Mouse (Mus musculus): ENCODE results near the gene Prelp. TPM values are rescaled to one million over a fixed set of nuclear protein-coding genes. Genes with fewer than 3 reads are reported as not detected.

Gene Prelp
- polyA plus RNA-seq, 1 experiment from 2014 or later: 2.0 TPM

DNA sequence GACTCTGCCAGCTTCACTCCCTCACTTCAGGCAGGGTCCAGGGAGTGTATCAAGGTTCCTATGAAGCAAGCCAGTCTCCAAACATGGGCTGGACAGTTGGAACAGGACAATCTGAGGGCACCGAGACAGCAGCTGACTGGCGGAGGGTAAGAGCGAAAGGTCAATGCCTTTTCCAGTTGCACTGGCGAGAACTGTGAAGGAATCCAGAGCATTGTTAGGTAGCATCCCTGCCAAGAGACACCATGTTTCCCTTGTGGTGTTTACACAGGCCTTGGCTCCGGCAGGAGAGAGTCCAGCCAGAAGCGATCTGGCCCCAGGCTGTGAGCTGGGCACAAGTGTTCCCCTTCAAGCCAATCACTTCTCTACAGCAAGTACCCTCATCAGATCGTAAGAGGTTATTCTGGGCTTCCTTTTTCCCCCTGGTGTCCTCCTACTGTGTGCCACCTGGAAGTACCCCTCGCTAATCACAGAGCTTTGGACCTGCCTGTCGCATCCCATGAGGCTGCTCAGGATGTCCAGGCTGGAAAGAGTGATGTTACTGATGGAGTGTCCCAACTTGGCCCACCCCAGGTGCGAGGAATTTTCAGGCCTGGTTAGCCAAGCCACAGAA lies 13.2 kb upstream of the Prelp start:
- Histone ChIP-seq H3K4me2 (no peak overlapping the region), H3K4me1 (replicated peaks) (0 out of 2 replicates have a peak, but pooled peaks cover 8% of the 10 kb centered on the region), H3K36me3 (no peaks in the 10 kb centered on the region), H3K9ac (replicated peaks) (no peak overlapping the region), H3K4me3 (replicated peaks) (no peak overlapping the region), H3K27me3 (peaks cover 11% of the 10 kb centered on the region), H3K27ac (no peak overlapping the region), H3K9me3 (no peaks in the 10 kb centered on the region; the same call in 1 of the 2 replicates)
- no peak for ATAC-seq (ENCODE audit: insufficient number of reproducible peaks, insufficient read depth, low FRiP score, low TSS enrichment, low read depth)
- 85% methylated on average over 10 of the region's 10 CpGs for WGBS

DNA sequence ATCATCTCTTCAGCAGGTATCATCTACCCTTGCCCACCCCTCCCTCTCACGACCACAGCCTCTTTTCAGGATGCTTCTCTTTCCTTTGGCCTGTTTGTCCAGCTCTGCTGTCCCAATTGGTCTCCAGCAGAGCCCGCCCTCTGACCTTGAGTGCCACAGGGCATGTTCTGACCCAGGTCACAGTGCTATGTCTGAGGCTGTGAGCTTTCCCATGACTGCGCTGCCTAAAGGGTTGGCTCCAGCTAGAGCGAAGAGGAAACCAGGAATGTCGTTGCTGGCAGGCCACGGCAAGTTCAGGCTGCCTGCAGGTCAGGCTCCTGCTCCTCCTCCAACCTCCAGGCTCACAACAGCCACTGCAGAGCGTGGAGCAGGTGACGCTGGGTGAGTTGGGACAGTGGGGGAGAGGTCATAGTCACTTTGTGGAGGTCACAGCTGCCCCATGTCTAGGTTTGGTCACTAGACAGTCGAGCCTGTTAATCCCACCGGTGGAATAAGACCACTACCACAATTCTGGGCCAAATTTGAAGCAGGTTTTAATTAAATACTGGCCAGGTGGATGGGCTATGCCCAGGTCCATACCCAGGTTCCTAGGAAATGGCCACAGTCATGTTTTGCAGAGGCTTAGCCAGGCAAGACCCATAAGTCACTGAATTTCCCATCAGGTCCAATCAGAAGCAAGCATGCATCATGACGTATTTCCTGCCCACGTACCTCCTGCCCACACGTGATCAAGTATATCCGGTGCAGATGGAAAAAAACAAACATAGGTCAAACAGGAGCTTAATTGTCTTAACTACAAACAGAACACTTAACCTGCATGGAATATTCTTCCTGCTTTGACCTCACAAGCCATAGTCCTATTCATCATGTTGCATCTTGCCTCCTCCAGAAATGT lies 12.3 kb upstream of the Prelp start:
- Histone ChIP-seq H3K9ac (replicated peaks) (0 out of 2 replicates have a peak overlapping the region, but pooled peaks have one; percentile 4), H3K4me3 (replicated peaks) (no peak overlapping the region), H3K27me3 (peaks cover 8% of the 10 kb centered on the region), H3K27ac (no peak overlapping the region), H3K4me1 (replicated peaks) (0 out of 2 replicates have a peak, but pooled peaks cover 8% of the 10 kb centered on the region), H3K9me3 (no peaks in the 10 kb centered on the region; the same call in 1 of the 2 replicates), H3K36me3 (no peaks in the 10 kb centered on the region), H3K4me2 (no peak overlapping the region)
- no peak for ATAC-seq (ENCODE audit: insufficient number of reproducible peaks, insufficient read depth, low FRiP score, low TSS enrichment, low read depth)
- 53% methylated on average over 14 of the region's 14 CpGs for WGBS

DNA sequence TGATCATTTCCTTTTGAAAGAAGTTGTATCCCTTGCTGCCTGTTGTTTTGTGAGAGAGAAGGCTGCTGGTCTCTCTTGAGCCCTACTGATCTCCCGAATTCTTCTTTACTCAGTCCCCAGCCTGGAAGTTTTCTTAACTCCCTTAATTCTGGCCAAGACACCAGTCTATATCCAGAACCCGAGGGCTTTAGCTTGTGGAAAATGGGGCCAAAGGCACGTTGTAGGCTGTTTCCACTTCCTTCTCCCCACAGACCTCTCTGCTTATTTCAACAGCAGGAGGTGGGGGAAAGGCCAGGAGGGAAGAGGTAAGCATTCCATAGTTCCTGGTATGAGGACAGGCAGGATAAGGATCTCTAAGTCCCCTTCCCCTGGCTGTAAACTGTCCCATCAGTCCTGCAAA lies 8.8 kb upstream of the Prelp start:
- 57% methylated on average over 3 of the region's 3 CpGs for WGBS
- Histone ChIP-seq H3K9me3 (no peaks in the 10 kb centered on the region), H3K4me3 (replicated peaks) (no peak overlapping the region), H3K4me1 (replicated peaks) (0 out of 2 replicates have a peak, but pooled peaks cover 8% of the 10 kb centered on the region), H3K27ac (no peak overlapping the region), H3K9ac (replicated peaks) (no peak overlapping the region), H3K36me3 (no peaks in the 10 kb centered on the region), H3K4me2 (no peak overlapping the region), H3K27me3 (peaks cover 7% of the 10 kb centered on the region)
- ATAC-seq (ENCODE audit: insufficient number of reproducible peaks, insufficient read depth, low FRiP score, low TSS enrichment, low read depth): no peak

DNA sequence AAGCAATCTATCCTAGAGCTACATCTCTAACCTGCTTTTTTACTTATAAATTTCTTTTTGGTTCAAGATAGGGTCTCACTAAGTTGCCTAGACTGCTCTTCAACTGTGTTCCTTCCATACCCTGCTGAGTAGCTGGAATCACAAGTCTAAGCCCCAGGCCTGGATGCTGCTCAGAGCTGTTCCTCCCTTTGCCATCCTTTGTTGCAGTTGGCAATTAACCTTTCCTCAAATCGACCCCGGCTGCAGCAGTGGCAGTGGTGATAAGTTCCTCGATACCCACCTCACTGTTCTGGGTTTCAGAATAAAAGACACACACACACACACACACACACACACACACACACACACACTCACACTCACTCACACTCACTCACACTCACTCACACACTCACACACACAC lies 4.0 kb upstream of the Prelp start:
- Histone ChIP-seq H3K36me3 (no peaks in the 10 kb centered on the region), H3K9ac (replicated peaks) (no peak overlapping the region), H3K4me1 (replicated peaks) (peaks cover 27% of the 10 kb centered on the region), H3K4me3 (replicated peaks) (no peak overlapping the region), H3K27me3 (no peaks in the 10 kb centered on the region), H3K9me3 (no peaks in the 10 kb centered on the region), H3K27ac (no peak overlapping the region), H3K4me2 (no peak overlapping the region)
- WGBS: 91% methylated on average over 3 of the region's 3 CpGs
- no peak for ATAC-seq (ENCODE audit: insufficient number of reproducible peaks, insufficient read depth, low FRiP score, low TSS enrichment, low read depth)

DNA sequence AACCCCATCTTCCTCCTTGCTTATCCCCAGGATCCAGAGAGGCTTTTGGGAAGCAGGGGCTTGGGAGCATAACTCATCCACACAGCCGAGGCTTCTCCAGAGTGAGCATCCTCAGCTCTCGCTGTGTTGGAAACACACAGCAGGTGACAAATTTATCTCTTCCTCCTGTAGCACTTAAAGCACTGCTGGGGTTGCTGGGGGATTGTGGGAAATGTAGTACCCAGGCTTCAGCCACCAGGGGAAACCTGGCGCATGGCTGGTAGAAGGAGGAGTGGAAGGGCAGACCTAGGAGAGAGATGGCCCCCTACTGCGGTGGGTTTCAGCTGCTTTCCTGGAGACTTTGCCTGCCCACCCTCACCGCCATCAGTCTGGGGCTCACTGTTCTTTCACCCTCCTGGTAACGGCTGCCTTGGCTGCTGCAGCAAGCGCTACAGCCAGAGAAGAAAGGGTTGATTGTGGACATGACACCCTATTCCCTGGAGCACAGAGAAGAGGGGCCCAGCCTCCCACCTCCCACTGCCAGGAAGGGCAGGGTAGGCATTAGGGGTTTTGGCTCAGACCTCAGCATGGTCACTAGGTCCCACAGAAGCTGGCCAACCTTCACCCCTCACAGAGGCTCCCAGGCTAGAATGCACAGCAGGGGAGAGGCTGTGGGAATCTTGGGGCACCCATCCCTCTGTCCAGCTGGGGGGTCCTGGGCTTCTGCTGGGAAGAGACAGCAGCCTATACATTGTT lies 3.1 kb upstream of the Prelp start:
- H3K4me1 ChIP-seq (replicated peaks): peaks cover 33% of the 10 kb centered on the region
- H3K36me3 ChIP-seq: no peaks in the 10 kb centered on the region
- no peak overlapping the region for H3K9ac ChIP-seq (replicated peaks)
- 24% methylated on average over 7 of the region's 7 CpGs for WGBS
- H3K9me3 ChIP-seq: no peaks in the 10 kb centered on the region
- no peak overlapping the region for H3K4me2 ChIP-seq
- no peak overlapping the region for H3K4me3 ChIP-seq (replicated peaks)
- H3K27ac ChIP-seq: no peak overlapping the region
- no peaks in the 10 kb centered on the region; the same call in 1 of the 2 replicates for H3K27me3 ChIP-seq
- ATAC-seq (ENCODE audit: insufficient number of reproducible peaks, insufficient read depth, low FRiP score, low TSS enrichment, low read depth): no peak

DNA sequence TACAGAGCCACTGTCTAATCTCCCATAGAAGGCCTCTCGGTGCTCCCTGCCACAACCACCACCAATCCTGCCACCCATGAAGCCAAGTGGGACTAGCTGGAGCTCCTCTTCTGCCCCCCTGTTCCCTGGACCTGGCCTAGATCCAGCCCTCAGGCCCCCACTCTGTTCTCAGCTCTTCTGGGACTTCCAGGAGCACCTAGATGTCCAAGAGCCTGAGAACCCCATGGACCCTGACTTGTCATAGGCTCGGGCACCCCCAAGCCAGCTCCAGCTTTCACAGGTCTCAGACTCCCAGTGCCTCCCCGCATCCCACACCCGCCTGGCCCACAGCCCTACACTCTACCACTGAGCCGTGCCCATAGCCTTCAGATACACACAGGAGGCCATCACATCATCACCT lies 1.9 kb upstream of the Prelp start:
- Histone ChIP-seq H3K9me3 (no peaks in the 10 kb centered on the region), H3K4me3 (replicated peaks) (no peak overlapping the region), H3K27ac (no peak overlapping the region), H3K4me1 (replicated peaks) (peaks cover 34% of the 10 kb centered on the region), H3K4me2 (no peak overlapping the region), H3K27me3 (no peaks in the 10 kb centered on the region; the same call in 1 of the 2 replicates), H3K36me3 (no peaks in the 10 kb centered on the region), H3K9ac (replicated peaks) (no peak overlapping the region)
- no peak for ATAC-seq (ENCODE audit: insufficient number of reproducible peaks, insufficient read depth, low FRiP score, low TSS enrichment, low read depth)
- WGBS: 91% methylated on average over 5 of the region's 5 CpGs

DNA sequence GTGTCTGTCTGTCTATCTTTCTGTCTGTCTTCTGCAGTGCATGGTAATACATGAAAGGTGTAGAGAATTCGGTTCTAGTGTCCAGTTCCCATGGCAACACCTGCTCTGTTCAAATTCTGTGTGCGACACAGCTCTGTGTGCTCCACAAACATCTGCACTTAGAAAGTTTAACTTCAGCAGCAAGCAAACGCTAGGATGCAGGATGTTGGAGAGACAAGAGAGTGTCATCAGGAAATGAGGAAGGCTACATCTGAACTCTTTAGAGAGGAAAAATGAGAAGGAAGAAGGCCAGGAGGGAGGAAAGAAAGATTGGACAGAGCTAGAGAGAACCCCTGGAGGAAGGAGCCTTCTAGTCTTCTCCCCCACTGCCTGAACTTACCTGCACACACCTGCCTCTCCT lies 338 bp downstream of the Prelp start:
- no peak; the same call in 1 of the 2 replicates for ATAC-seq (ENCODE audit: insufficient number of reproducible peaks, insufficient read depth, low FRiP score, low TSS enrichment, low read depth)
- WGBS: 43% methylated on average over 3 of the region's 3 CpGs
- H3K4me1 ChIP-seq (replicated peaks): peaks cover 48% of the 10 kb centered on the region
- H3K36me3 ChIP-seq: no peaks in the 10 kb centered on the region
- H3K4me3 ChIP-seq (replicated peaks): no peak overlapping the region
- H3K27ac ChIP-seq: peak overlapping the region; percentile 77; the same call in 1 of the 2 replicates
- no peak overlapping the region for H3K9ac ChIP-seq (replicated peaks)
- no peaks in the 10 kb centered on the region; the same call in 1 of the 2 replicates for H3K27me3 ChIP-seq
- H3K4me2 ChIP-seq: peak overlapping the region; percentile 35
- no peaks in the 10 kb centered on the region for H3K9me3 ChIP-seq

DNA sequence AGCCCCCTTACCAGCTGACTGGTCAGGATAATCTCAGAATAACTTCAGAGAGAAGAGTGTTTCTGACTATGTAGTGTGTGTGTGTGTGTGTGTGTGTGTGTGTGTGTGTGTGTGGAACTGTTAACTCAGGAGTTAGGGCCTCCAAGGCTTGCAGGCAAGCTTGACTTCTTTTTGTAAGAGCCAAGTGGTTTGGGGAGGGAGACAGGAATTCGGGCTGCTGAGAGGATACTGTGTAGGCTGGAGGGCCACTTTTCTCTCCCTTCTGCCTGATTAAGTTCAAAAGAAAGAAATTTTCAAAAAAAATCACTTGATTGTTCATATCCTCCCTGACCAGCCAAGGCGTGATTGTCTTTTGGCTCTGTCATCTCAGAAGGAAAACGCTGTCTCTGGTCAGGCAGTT lies 813 bp downstream of the Prelp start:
- no peak for ATAC-seq (ENCODE audit: insufficient number of reproducible peaks, insufficient read depth, low FRiP score, low TSS enrichment, low read depth)
- Histone ChIP-seq H3K4me1 (replicated peaks) (peaks cover 49% of the 10 kb centered on the region), H3K27ac (0 out of 2 replicates have a peak overlapping the region, but pooled peaks have one; percentile 77), H3K4me2 (peak overlapping the region; percentile 35), H3K9ac (replicated peaks) (no peak overlapping the region), H3K9me3 (no peaks in the 10 kb centered on the region), H3K4me3 (replicated peaks) (no peak overlapping the region), H3K36me3 (no peaks in the 10 kb centered on the region), H3K27me3 (no peaks in the 10 kb centered on the region; the same call in 1 of the 2 replicates)
- 74% methylated on average over 3 of the region's 3 CpGs for WGBS

DNA sequence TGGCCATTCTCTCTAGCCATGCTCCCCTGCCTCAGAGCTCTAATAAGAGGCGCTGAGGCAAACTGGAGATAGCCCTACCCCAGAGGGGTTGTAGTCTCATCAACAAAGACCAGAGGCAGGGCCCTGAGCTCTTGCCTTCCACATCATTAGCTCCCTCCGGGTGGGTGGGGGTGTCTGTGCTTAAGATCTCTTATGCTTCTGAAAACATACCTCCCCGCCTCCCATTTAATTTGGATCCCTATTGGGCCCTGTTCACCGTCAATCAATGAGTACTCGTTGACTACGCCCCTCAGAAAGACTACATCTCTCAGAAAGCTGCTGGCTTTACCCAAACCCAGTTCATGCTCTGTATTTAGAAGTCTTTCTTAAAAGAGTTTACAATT lies 3.1 kb downstream of the Prelp start:
- no peaks in the 10 kb centered on the region; the same call in 1 of the 2 replicates for H3K27me3 ChIP-seq
- WGBS: 51% methylated on average over 6 of the region's 6 CpGs
- no peak overlapping the region for H3K9ac ChIP-seq (replicated peaks)
- no peak for ATAC-seq (ENCODE audit: insufficient number of reproducible peaks, insufficient read depth, low FRiP score, low TSS enrichment, low read depth)
- peaks cover 42% of the 10 kb centered on the region for H3K4me1 ChIP-seq (replicated peaks)
- H3K36me3 ChIP-seq: no peaks in the 10 kb centered on the region
- H3K4me2 ChIP-seq: peak overlapping the region; percentile 13; the same call in 1 of the 2 replicates
- 0 out of 2 replicates have a peak overlapping the region, but pooled peaks have one; percentile 17 for H3K27ac ChIP-seq
- H3K4me3 ChIP-seq (replicated peaks): no peak overlapping the region
- H3K9me3 ChIP-seq: no peaks in the 10 kb centered on the region

DNA sequence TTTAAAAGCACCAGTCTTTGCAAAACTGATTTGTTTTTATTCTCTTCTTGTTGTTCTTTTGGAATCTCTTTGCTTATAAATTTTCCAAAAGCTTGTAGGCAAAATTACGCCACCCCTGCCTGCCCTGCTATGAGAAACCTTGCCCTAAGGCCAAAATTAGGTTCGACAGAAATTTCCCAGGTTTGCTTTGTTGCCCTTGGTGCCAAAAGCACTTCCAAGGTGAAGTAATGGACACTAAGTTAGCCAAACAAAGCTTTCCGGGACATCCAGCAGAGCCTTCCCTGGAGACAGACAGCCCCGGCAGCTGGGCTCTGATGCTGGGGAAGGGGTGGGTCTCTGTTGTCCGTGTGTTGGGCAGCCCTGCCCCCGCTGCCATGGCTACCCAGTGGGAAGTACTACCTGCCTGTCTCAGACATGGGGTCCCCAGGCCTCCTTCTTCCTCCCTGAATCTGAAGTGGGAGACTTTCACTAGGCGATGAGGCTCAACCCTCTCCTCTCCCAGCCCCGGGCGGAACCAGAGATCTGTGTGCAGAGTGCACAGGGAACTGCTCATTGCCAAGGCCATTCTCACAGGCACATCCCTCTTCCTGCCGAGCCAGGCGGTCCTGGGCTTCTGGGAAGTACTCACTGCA lies 3.6 kb downstream of the Prelp start:
- no peak for ATAC-seq (ENCODE audit: insufficient number of reproducible peaks, insufficient read depth, low FRiP score, low TSS enrichment, low read depth)
- Histone ChIP-seq H3K36me3 (no peaks in the 10 kb centered on the region), H3K27ac (0 out of 2 replicates have a peak overlapping the region, but pooled peaks have one; percentile 17), H3K4me3 (replicated peaks) (no peak overlapping the region), H3K4me1 (replicated peaks) (peaks cover 42% of the 10 kb centered on the region), H3K9me3 (no peaks in the 10 kb centered on the region), H3K9ac (replicated peaks) (no peak overlapping the region), H3K27me3 (no peaks in the 10 kb centered on the region; the same call in 1 of the 2 replicates), H3K4me2 (peak overlapping the region; percentile 13)
- 27% methylated on average over 11 of the region's 11 CpGs for WGBS

Data from limb, embryonic 12.5 days (tissue).